Mouse (Mus musculus) thymus, adult 18-20 months (tissue): ENCODE measurements at regions not wholly inside any gene's neighbourhood (a gene's known extent, or its start where the extent isn't known, plus 50 kb on each side); places are given as distances from the start of the nearest gene placed in this dataset.

Source experiments
- DNase-seq, 2 experiments: peaks; one replicate each; pipeline ENCODE4 v3.0.0; 2022; ENCODE audit warnings: mixed read lengths in 2 of 2

DNA sequence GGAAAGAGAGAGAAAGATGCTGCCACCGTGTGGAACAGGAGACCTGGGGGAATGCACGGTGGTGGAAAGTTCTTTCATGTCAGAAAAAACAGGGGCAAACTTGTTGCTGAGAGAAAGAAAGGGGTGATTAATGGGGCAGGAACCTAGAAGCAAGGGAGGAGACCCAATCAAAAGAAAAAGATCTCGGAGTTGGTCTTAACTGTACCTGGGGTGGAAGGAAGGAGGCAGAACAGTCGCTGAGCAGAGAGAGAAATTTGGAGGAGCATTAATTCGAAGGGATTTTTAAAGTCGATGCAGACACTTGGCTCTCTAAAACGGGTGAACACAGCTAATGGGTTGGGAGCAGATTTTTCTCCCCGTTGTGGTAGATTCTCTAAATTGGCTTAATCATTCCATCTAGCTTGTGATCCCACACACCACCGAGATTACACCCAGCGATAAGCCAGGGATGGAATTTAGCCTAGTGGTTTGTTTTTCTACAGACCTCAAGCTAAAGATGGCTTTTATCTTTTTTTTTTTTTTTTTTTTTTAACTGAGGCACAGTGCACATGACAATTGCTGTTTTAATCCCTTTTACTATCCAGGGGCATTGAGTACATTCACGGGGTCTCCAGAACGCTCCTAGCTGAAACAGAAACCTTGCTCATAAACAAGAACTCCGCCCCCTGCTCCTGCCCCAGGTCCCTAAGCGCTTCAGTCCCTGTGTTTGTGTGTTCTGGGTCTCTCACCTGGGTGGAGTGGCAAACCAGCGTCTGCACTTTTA, 73.1 kb upstream of the Cpm start:
- no peak for DNase-seq

DNA sequence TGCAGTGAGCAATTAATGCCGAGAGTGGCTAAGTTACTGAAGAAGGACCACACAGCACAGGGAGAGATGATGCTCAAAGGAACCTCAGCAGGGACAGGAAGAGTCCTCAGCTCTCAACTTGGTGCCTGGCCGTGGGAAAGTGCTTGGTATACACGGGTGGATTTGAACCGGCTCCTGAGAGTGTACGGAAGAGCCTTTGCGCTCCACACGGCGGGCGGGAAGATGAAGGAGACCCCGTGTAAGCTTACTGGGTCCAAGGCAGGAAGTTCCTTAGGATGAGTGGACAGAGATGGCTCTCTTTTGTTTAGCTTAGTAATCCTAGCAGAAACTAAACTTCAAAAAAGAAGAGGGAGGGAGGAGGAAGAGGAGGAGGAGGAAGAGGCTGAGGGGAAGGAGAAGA, 73.8 kb upstream of the Cpm start:
- DNase-seq: no peak

DNA sequence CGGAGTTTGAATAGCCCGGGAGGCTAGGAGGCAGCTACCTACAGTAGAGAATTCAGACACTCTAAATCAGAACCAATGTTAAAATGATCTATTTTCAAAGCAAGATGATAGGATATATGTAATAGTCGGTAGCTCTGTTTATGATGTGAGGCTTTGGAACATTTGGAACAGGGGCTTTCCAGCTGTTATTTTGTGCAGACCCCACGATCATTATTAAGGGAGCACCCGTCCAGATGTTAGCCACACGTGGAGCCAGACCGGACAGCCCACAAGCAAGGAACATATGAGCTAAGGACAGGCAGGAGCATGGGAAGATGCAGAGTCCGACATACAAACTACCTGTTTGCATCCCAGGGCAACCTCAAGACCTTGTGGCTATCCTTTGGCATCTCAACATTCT, 74.3 kb upstream of the Cpm start:
- no peak for DNase-seq

DNA sequence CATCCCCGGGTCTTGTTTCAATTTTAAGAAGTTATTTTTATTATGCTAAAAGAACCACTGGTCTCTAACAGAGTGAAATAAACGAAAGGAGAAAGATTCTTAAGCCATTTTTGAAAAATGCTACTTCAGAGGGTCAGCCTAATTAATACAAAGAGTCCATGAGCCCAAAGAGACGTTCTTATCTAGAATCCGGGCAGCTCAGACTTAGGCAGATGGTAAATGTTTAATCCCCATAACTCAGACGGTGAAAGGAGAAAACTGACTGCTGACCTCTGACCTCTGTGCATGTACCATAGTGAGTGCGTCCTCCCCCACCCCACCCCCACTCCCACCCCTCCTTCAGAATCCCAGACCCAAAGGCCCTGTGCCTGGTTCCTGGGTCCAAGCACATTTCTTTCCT, 74.8 kb upstream of the Cpm start:
- DNase-seq: no peak

DNA sequence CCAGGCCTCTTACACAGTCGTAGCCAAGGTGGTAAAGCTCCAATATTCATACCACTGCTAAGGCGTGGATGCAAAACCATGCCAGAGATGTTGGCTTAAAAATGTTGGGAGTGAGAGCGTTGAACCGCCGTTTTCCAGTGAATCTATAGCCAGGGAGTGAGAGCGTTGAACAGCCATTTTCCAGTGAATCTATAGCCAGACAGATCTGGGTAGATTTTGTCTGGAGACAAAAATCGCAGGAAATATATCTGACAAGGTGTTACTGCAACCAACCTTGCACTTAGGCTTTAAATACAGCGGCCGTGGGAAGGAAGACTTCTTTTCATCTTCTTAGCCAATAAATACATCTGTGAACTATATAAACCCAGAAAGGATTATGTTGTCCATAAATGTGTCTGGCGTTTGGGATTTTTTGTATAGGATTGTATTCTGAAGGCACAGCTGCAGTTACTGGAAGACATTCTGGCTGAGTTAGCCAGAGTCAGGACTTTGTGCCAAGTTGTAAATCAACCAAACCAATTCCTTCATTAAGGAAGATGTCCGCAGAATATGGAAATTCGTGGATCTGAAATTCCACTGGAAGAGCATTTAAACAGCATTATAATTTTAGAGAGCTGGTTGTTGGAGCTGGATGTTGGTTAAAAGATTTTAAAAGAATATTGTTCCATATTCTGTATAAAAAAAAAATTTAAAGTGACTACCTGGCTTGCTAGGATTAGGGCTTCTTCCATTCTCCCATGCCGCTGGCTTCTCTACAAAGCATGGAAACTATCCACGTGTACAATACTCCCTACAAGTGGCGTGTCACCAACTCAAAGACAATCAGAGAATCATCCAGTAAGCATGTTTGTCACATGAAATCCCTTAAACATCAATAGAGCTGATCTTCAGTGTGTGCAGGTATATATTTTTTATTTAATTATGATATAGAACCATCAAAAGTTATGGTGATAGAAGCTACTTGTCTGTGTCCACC, 75.8 kb upstream of the Cpm start:
- no peak for DNase-seq

DNA sequence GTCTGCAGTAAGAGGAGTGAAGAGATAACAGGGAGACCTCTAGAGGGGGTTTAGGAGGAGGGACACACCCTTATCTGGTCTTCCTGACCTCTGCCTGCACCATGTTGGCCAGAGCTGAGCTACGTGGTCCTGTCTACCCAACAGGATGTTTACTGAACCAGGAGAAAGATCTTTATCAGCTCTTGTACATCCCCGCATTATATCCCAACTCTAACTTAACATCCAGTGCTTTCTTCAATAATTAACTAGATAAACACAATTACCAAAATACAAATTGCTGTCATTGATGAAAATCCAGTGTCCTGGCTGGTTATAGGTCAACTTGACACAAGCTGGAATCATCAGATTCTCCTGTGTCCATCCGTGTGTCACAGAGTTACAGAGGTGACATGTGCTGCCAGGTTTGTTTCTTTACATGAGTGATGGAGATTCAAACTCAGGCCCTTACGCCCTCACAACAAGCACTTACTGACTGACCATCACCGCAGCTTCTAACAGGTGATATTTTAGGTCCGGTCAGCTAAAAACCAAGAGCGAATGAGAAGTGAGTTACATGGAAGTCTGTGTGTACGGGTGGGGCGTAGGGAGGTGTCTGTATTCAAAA, 77.1 kb upstream of the Cpm start:
- DNase-seq: no peak

DNA sequence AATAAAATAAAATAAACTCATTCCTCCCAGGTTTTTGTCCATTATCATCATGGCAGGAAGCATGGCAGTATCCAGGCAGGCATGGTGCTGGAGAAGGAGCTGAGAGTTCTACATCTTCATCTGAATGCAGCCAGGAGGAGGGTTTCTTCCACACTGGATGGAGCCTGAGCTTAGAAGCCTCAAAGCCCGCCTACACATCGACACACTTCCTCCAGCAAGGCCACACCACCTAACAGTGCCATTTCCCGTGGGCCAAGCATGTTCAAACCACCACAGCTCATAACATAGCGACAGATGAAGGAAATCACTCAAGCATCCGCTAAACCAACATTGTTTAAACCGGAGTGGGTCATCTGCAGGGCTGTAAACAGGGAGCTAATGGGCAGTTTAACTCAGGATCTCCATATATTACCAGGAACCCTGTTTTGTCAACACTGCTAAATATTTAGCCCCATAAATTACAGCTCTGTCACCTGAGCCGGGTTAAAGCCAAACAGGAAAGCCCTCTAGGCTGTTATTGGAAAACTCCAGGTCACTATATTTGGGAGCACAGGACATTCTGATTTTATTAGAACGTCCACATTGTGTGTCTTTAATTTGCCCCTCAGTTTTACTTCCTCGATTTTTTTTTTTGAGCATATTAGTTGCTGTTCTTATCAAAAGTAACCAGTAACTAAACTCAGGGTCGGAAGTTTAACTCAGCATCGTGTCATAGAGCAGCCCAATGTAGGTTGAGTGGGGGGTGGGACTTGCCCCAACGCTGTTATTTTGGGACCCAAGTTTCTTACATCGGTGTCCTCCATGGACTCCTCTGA, 77.9 kb upstream of the Cpm start:
- no peak for DNase-seq

DNA sequence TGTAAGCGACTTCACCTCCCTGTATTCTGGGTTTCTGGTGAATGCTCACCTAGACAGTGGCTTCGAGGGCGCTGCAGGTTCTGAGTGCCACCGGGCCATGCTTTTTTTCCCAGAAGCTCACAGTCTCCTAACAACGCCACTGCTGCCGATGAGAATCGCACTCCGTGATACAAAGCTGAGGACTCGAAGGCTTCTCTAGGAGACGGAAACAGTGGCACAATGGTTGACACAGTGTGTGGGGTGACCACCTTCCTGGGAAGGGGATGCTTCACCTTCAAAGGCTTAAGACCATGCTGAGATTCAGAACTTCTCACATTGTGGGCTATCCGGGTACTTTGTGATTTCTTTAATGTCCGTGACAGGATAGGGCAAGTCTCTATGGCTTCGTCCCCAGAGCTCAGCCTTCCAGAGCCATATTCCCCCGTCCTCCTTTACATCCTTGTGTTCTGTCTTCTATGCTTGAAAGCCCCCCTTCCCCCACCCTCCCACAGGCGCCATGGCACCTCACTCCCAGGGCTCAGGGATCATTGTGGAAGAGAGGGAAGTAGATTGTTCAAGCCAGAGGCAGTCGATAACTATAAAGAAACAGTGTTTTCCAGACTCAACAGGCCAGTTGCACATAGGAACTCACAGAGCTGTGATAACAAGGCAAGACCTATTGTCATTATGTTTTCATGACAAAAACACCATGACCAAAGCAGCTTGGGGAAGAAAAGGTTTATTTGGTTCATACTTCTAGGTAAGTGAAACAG, 79.3 kb upstream of the Cpm start:
- DNase-seq: no peak

DNA sequence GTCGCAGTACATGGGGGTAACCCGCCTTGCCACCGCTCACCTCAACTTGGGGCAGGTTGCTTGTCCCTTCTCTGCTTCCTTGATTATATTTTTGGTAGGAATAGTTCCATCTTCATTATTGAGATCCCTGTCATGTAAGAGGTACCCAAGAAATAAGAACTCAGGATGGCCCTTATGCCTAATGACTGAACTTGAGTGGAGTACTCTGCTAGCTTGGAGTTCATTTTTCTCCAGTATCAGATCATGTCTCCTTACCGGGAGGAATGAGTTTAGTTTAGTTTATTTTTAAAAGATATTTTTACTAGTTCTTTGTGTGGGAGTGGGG, 79.8 kb upstream of the Cpm start:
- no peak for DNase-seq

DNA sequence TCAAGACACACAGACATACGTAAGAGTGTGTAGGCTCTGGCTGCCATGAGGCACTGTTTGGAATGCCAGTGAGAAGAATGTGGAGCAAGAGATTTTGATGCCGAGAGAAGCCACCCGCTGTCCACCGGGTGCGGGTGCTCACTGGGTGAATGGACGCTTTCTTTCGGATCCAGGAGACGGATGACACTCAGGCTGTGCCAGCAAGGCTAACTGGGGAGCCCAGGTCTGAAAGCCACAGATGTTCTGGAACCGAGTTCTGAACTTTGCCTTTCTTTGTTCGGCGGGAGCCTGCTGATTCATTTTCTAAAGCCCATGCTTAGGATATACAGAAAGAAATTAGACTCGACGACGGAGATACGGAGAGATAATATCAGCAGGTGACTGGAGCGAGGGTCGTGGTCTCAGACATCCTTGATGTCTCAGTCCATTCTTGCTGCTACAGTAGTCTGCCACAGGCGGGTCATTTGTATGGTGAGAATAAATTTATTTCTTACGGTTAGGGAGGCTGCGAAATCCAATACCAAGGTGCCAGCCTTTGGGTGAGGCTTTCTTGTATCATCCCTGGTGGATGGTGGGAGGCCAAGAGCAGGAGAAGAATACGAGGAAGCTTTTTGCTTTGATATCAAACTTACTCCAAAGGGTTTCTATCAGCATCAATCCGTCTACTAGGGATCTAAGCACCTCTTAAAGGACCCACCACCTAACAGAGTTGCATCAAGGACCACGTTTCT, 80.4 kb upstream of the Cpm start:
- no peak for DNase-seq

DNA sequence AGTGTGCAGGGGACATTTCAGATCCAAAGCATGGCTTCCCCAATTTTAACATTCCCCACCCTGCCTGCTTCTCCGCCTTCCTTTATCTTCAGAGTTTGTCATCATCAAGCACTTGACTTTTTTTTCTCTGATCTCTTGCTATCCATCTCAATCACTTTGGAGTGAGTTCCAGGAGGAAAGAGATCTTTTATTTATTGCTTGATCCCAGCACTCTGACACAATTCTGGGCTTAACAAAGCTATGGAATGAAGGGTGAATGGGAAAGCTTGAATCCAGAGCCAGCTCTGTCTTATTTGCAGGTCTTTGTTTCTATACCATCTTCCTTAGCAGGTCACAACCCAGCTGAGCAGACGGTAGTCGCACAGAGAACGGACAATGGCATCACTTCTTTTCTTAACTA, 81.0 kb upstream of the Cpm start:
- DNase-seq: no peak

DNA sequence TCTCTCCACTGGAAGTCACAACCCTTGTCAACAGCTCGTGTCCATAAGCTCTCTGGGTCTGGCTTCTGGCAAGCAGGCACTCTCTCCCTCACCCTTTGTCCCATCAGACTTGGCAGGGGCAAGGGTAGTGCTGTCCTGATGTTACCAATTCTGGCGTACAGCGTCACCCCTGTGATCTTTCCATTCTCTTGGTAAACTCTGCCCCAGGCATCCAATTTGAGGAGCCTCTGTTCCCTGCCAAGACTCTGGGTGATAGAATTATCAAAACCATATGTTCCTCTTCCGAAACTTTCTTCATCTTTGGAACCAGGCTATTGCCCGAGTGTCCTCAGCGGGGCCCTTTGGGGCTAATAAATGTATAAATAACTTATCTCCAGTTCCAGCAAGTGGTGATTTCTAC, 82.0 kb upstream of the Cpm start:
- no peak for DNase-seq

DNA sequence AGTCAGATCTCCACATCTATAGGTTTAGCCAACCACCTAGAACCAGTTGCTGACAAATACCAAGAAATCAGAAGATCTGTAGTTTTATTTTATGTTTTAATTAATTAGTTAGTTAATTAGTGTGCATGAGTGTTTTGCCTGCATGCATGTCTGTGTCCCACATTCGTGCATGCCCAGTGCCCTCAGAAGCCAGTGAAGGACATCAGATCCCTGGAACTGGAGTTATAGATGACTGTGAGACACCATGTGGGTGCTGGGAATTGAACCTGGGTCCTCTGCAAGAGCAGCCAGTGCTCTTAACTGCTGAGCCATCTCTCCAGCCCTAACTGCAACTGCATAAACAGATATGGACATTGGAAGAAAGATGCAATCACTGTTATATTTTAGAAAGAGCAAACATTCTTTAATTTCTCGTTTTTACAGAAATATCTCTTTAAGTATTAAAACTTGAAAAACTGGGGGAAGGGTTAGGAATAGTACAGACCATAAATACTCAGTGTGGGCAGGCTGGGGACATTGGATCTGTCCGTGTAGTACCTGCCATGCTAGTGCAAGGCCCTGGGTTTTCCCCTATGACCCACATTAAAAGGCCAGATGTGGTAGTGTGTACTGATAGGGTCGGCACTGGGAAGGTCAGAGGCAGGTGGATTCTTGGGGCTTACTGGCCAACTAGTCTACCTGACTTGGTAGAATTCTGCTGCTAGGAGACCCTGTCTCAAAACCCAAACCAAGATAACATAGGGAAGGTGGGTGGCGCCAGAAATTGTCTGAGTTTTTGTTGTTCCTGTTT, 83.3 kb upstream of the Cpm start:
- DNase-seq: no peak

DNA sequence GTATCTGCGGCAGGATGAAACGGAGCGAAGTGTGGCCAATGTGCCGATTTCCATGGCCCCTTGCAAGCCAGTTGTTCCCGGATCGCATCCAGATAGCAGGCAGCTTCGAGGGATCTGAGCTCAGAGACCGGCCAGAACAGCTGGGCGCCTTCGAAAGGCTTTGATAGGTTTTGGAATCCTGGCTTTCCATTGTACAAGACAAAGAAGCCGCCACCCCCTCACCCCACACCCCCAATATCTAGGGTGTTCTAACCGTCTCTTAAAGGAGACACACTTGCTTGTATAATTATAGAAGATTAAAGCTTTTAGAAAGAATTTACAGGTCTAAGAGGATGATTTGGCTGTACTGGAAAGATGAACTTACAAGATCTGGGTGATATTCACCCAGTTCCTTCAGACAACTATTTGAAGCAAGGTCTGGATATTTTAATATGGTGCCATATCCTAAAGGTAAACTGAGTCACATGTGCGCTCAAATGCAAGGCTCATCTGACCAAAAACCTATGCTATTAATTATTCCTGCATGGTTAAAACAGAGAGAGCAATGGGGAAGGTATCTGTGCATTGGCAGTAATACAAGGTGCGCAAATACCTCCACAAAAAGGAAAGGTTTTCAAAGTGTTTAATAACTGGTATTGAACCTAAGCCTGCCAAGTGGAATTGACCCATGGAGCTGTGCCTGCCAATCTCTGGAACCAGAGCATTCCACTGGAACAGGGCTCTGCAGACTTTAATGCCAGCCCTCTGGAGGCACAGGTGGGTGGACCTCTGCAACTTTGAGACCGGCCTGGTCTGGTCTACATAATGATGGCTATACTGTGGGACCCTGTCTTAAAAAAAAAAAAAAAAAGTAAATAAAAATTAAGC, 84.4 kb upstream of the Cpm start:
- no peak for DNase-seq

DNA sequence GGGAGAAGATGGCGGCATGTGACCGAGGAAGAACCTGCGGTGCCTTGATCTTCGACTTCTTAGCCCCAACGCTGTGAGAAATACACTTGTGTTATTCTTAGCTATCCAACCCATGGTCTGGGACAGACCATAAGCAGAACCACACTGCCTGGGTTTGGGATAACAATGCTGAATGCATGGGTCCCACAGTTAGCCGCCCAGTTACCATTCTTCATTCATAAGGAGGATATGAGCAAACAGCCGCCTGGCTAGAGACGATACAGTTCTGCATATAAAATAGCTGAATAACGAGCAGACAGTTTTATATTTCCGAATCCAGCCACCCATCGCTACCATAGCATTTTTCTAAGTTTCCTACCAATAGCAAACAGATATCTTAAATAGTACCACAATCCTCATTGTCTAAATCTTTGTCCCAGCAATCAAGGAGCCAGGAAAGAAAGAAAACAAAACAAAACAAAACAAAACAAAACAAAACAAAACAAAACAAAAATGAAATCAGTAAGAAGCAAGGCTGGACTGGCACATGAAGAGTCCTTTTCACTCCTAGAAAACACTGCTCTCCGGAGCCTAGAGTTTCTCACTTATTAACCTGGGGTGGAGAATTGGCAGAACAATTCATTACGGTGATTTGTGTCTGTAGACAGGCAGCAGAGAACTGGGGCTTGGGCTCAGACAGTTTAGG, 85.2 kb upstream of the Cpm start:
- DNase-seq: no peak

DNA sequence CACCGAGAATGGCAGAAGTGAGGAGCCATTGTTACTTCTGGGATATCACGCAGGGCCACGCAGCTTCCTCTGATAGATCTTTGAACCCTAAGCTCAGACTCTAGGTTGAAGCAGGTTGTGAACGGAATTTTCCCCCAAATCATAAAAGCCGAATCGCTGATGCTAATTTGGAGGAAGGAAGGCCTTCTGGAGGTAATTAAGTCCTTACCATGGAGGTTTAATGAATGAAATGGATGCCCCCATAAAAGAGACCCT, 85.7 kb upstream of the Cpm start:
- DNase-seq: no peak

DNA sequence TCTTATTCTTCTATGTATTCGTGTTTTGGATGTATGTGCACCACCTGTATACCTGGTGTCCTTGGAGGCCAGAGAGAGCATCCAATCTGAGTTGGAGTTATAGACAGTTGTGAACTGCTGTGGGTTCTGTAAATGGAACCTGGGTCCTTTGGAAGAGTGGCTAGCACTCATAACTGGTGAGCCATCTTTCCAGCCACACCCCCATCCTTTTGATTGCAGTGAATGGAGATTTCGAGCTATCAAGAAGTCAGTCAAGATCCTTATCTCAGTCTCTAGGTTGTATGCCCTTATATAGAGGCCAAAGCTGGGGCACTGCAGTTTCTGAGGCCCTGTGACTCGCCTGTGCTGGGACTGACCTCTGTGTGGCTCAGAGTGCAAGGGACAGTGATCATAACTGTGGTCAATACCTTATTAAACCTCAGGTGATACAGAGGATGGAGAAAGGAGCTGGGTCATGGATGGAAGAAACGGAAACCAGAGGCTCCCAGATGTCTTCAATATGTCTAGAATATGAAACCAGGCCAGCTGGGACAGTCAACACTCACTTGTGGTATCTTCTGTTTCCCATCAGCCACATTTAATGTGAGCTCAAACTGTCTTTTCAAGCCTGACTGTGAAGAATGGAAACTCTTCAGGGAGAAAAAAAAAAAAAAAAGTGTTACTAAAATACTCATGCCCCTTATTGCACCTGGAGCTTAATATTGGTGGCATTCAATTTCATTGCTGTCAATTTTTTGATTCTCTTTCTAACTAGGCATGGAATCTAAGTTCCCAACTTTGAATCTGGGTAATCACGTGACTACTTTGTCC, 86.2 kb upstream of the Cpm start:
- no peak for DNase-seq

DNA sequence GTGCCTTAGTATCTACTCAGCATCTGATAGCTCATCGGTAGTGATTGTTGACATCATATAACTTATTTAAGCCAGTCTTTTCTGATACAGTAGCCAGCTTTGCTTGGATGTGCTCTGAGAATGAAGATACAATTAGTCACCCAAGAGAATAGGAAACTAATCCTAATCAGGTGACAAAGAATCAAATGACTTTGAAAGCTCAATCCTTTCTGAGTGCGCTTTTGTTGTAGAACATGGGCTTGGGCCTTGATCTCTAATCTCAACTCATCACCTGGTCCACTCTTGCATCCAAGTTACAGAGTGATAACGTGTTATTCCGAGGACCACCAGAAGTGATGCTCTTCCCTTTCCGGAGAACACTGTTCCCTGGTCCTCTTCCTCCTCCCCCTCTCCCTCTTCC, 86.9 kb upstream of the Cpm start:
- DNase-seq: no peak

DNA sequence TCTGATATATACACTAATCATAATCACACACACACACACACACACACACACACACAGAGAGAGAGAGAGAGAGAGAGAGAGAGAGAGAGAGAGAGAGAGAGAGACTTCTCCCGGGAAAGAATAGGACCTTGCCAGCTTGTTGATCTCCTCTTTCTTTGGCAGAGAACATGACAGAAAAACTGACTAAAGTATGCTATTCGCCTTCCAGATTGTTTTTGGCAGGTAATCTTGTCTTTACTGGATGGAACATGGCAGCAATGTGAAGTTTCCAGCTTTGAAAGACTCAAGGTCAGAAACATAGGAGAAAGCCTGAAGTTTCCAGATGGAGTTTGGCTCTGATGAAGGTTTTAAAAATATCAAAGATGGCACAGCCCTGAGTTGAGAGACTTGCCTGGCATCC, 87.8 kb upstream of the Cpm start:
- DNase-seq: no peak
